Mouse (Mus musculus) kidney, adult 2 months (tissue): ENCODE measurements at regions not wholly inside any gene's neighbourhood (a gene's known extent, or its start where the extent isn't known, plus 50 kb on each side); places are given as distances from the start of the nearest gene placed in this dataset.

Source experiments
- CTCF ChIP-seq: fragments of 200-500 bp; conservative IDR thresholded peaks from 2 replicates; pipeline ENCODE4 v1.5.1; 2011; ENCODE audit warnings: low read depth, mild to moderate bottlenecking, control low read depth, low read length, moderate library complexity, mixed read lengths; ENCODE audit not compliant: insufficient read depth, insufficient read length
- POLR2A ChIP-seq: fragments of 200-500 bp; IDR thresholded peaks from one replicate; pipeline ENCODE4 v1.6.1; 2011; ENCODE audit warnings: low read depth, low read length, control low read depth

- 0 out of 2 replicates have a peak, but pooled peaks have one; percentile 6 for TF ChIP-seq CTCF
- TF ChIP-seq POLR2A = no peak
Observed at GRCm38 (mm10) chr5:77681592-77681991, 273.8 kb upstream of the Igfbp7 start.
